Mouse (Mus musculus): ENCODE measurements around the gene Usp30.

Gene Usp30

GRCm38 (mm10) chr5:114067982-114068381, 2.7 kb downstream of the Usp30 start:
- DNase-seq = no peak

- DNase-seq = no peak
These were observed 5.6 kb downstream of the Usp30 start for GRCm38 (mm10) chr5:114070858-114071257.

- no peak for DNase-seq
These were observed 7.0 kb downstream of the Usp30 start for GRCm38 (mm10) chr5:114072262-114072661.

GRCm38 (mm10) chr5:114077009-114077408, 11.7 kb downstream of the Usp30 start:
- DNase-seq = no peak

GRCm38 (mm10) chr5:114085501-114085900, 20.2 kb downstream of the Usp30 start:
- DNase-seq = no peak

GRCm38 (mm10) chr5:114087875-114088480, 22.7 kb downstream of the Usp30 start:
- no peak for DNase-seq

- DNase-seq = no peak
These were observed 25.3 kb downstream of the Usp30 start for GRCm38 (mm10) chr5:114090421-114091013.

- peak; percentile 84 for DNase-seq
These were observed 26.0 kb downstream of the Usp30 start, which contains the start of gene Svop for GRCm38 (mm10) chr5:114091057-114091807. Gene Svop (minus strand): TSS chr5:114091570.

- DNase-seq = peak; percentile 95
These were observed 34.6 kb downstream of the Usp30 start for GRCm38 (mm10) chr5:114099709-114100389.

GRCm38 (mm10) chr5:114100390-114101099, 35.3 kb downstream of the Usp30 start:
- DNase-seq = peak; percentile 11

GRCm38 (mm10) chr5:114101873-114102272, 36.6 kb downstream of the Usp30 start:
- no peak for DNase-seq

GRCm38 (mm10) chr5:114102807-114103206, 37.5 kb downstream of the Usp30 start:
- DNase-seq = no peak

GRCm38 (mm10) chr5:114106391-114106935, 41.2 kb downstream of the Usp30 start:
- DNase-seq = no peak

GRCm38 (mm10) chr5:114113334-114113733, 48.1 kb downstream of the Usp30 start:
- DNase-seq = no peak

GRCm38 (mm10) chr5:114115030-114115429, 49.8 kb downstream of the Usp30 start:
- DNase-seq = no peak

GRCm38 (mm10) chr5:114116586-114116985, 51.3 kb downstream of the Usp30 start:
- no peak for DNase-seq

GRCm38 (mm10) chr5:114119806-114120205, 54.5 kb downstream of the Usp30 start:
- DNase-seq = no peak

GRCm38 (mm10) chr5:114126008-114126407, 60.7 kb downstream of the Usp30 start:
- no peak for DNase-seq

- no peak for DNase-seq
These were observed 61.4 kb downstream of the Usp30 start for GRCm38 (mm10) chr5:114126499-114127244.

GRCm38 (mm10) chr5:114127374-114128349, 62.4 kb downstream of the Usp30 start, which contains the start of gene Alkbh2:
Gene Alkbh2 (minus strand): TSS chr5:114128218.
- peak; percentile 86 for DNase-seq

Measured in lung, postnatal 10 days (tissue).